Mouse (Mus musculus) small intestine, adult 2 months (tissue): Measurements from ENCODE around the gene Alg12.
A peak's percentile ranks its signal among the peaks of the same experiment; 100 is the strongest.

ENCODE experiments used
- CTCF ChIP-seq: fragments of 200-500 bp; IDR thresholded peaks from 2 replicates; pipeline ENCODE4 v1.5.1; 2012; ENCODE audit warnings: low read depth, mild to moderate bottlenecking, control low read depth, inconsistent platforms, low read length, moderate library complexity, mixed read lengths; ENCODE audit not compliant: insufficient replicate concordance, insufficient read length; ENCODE audit errors: extremely low read depth
- POLR2A ChIP-seq: fragments of 200-500 bp; IDR thresholded peaks from 2 replicates; pipeline ENCODE4 v1.6.1; 2012; ENCODE audit warnings: low read depth, mild to moderate bottlenecking, control low read depth, inconsistent platforms, low read length, moderate library complexity

- TF ChIP-seq CTCF: peak; percentile 82; the same call in 1 of the 2 replicates
- TF ChIP-seq POLR2A: no peak
Observed at GRCm38 (mm10) chr15:88828800-88829705, 9.9 kb upstream of the Alg12 start.
